Mouse (Mus musculus) neural tube, embryonic 13.5 days (tissue): ENCODE data around the gene Bax. TPM values are rescaled to one million over a fixed set of nuclear protein-coding genes. Genes with fewer than 3 reads are reported as not detected.

Source experiments
- ATAC-seq: fragments of 200-750 bp; cut with Nextera tagmentation; 2 replicates; pipeline ENCODE4 v1.8.0; 2017; ENCODE audit warnings: low read depth, mild to moderate bottlenecking, moderate TSS enrichment, moderate library complexity
- H3K27ac ChIP-seq: fragments of 300-500 bp; sonication (generic); replicated peaks from 2 replicates; pipeline ENCODE4 v1.5.1; 2015; ENCODE audit warnings: moderate library complexity, mild to moderate bottlenecking, inconsistent platforms
- H3K27me3 ChIP-seq: fragments of 300-500 bp; sonication (generic); 2 replicates; pipeline ENCODE4 v1.6.1; 2015; ENCODE audit warnings: mild to moderate bottlenecking, inconsistent platforms
- H3K36me3 ChIP-seq: fragments of 300-500 bp; sonication (generic); 2 replicates; pipeline ENCODE4 v1.6.1; 2015; ENCODE audit warnings: mild to moderate bottlenecking, inconsistent platforms
- H3K4me1 ChIP-seq: fragments of 300-500 bp; sonication (generic); replicated peaks from 2 replicates; pipeline ENCODE4 v1.6.1; 2015; ENCODE audit warnings: inconsistent platforms
- H3K4me2 ChIP-seq: fragments of 300-500 bp; sonication (generic); 2 replicates; pipeline ENCODE4 v1.6.1; 2015; ENCODE audit warnings: inconsistent platforms, mild to moderate bottlenecking, moderate library complexity
- H3K4me3 ChIP-seq: fragments of 300-500 bp; sonication (generic); 2 replicates; pipeline ENCODE4 v1.5.1; 2015; ENCODE audit warnings: mild to moderate bottlenecking, inconsistent platforms
- H3K9ac ChIP-seq: fragments of 300-500 bp; sonication (generic); 2 replicates; pipeline ENCODE4 v1.6.1; 2015; ENCODE audit warnings: moderate library complexity, mild to moderate bottlenecking, inconsistent platforms
- H3K9me3 ChIP-seq: fragments of 300-500 bp; sonication (generic); 2 replicates; pipeline ENCODE4 v1.6.1; 2016; ENCODE audit warnings: inconsistent platforms
- WGBS: fragments of 180-500 bp; shearing (Covaris S2); methylation state at CpG from one replicate; pipeline ENCODE4 v1.1.7; 2015; 5-methylcytosine and 5-hydroxymethylcytosine counted together
- polyA plus RNA-seq: library from polyadenylated mRNA; unstranded; fragments of >200 nt; fragmentation: Nextera tagmentation; extraction: Ambion mirVana; gene quantifications from 2 replicates; pipeline ENCODE4 v1.2.1, GENCODE M21; 2015

Bax gene
- polyA plus RNA-seq = 184 and 237 TPM in 2 replicates

- Histone ChIP-seq H3K36me3 (peaks cover 40% of the 10 kb centered on the region), H3K4me1 (peaks cover 38% of the 10 kb centered on the region), H3K4me3 (peak within 1 kb of the TSS; percentile 94), H3K27ac (peak within 1 kb of the TSS; percentile 82), H3K4me2 (peak within 1 kb of the TSS; percentile 87), H3K27me3 (no peaks in the 10 kb centered on the region), H3K9ac (peak within 1 kb of the TSS; percentile 93), H3K9me3 (no peaks in the 10 kb centered on the region)
- peak; percentile 75 for ATAC-seq
- WGBS = under 1% methylated on average over 55 of the region's 58 CpGs
Observed at GRCm38 (mm10) chr7:45466283-45467089, at the start of gene Bax. Gene Bax (minus strand): TSS chr7:45466898.

GRCm38 (mm10) chr7:45515436-45515835 is 48.7 kb upstream of the Bax start:
- H3K4me2 ChIP-seq = no peak overlapping the region
- H3K27ac ChIP-seq = no peak overlapping the region
- no peaks in the 10 kb centered on the region for H3K36me3 ChIP-seq

GRCm38 (mm10) chr7:45514411-45514810 is 47.7 kb upstream of the Bax start:
- H3K27me3 ChIP-seq = no peaks in the 10 kb centered on the region
- no peak overlapping the region for H3K27ac ChIP-seq
- no peak overlapping the region for H3K9ac ChIP-seq
- no peak for ATAC-seq
- no peaks in the 10 kb centered on the region for H3K9me3 ChIP-seq
- 84% methylated on average over 7 of the region's 7 CpGs for WGBS
- no peaks in the 10 kb centered on the region for H3K36me3 ChIP-seq
- H3K4me3 ChIP-seq = no peak overlapping the region
- no peak overlapping the region for H3K4me2 ChIP-seq
- peaks cover 4% of the 10 kb centered on the region for H3K4me1 ChIP-seq

More at GRCm38 (mm10) chr7:45515436-45515835, 48.7 kb upstream of the Bax start:
- WGBS = 32% methylated on average over 16 of the region's 16 CpGs
- Histone ChIP-seq H3K9ac (no peak overlapping the region), H3K9me3 (no peaks in the 10 kb centered on the region), H3K4me3 (no peak overlapping the region), H3K4me1 (no peaks in the 10 kb centered on the region), H3K27me3 (no peaks in the 10 kb centered on the region)
- ATAC-seq = no peak

- WGBS = under 1% methylated on average over 44 of the region's 44 CpGs
- peak; percentile 87 for ATAC-seq
- H3K4me1 ChIP-seq = peaks cover 19% of the 10 kb centered on the region
- no peaks in the 10 kb centered on the region for H3K9me3 ChIP-seq
- peak within 1 kb of the TSS; percentile 92 for H3K9ac ChIP-seq
- H3K27me3 ChIP-seq = no peaks in the 10 kb centered on the region
- peak within 1 kb of the TSS; percentile 93 for H3K4me2 ChIP-seq
- peak within 1 kb of the TSS; percentile 82 for H3K27ac ChIP-seq
- H3K4me3 ChIP-seq = peak within 1 kb of the TSS; percentile 78
- peaks cover 24% of the 10 kb centered on the region for H3K36me3 ChIP-seq
Observed at GRCm38 (mm10) chr7:45509912-45510787, 43.5 kb upstream of the Bax start, which contains the start of gene Nucb1. Gene Nucb1 (minus strand): TSS chr7:45510406.

- no peaks in the 10 kb centered on the region for H3K27me3 ChIP-seq
- peak overlapping the region; percentile 82; the same call in 1 of the 2 replicates for H3K27ac ChIP-seq
- H3K4me2 ChIP-seq = peak overlapping the region; percentile 93
- H3K9ac ChIP-seq = peak overlapping the region; percentile 92
- peaks cover 19% of the 10 kb centered on the region for H3K4me1 ChIP-seq
- peak overlapping the region; percentile 78 for H3K4me3 ChIP-seq
- WGBS = 34% methylated on average over 19 of the region's 19 CpGs
- H3K36me3 ChIP-seq = peaks cover 29% of the 10 kb centered on the region
- H3K9me3 ChIP-seq = no peaks in the 10 kb centered on the region
- peak; percentile 23; the same call in 1 of the 2 replicates for ATAC-seq
Observed at GRCm38 (mm10) chr7:45509181-45509882, 42.6 kb upstream of the Bax start.

GRCm38 (mm10) chr7:45508561-45508960 is 41.9 kb upstream of the Bax start:
- Histone ChIP-seq H3K4me2 (peak overlapping the region; percentile 93), H3K27me3 (no peaks in the 10 kb centered on the region), H3K9ac (peak overlapping the region; percentile 92; the same call in 1 of the 2 replicates), H3K4me1 (peaks cover 19% of the 10 kb centered on the region), H3K9me3 (no peaks in the 10 kb centered on the region), H3K4me3 (no peak overlapping the region), H3K27ac (no peak overlapping the region), H3K36me3 (peaks cover 29% of the 10 kb centered on the region)
- no peak for ATAC-seq
- 83% methylated on average over 6 of the region's 6 CpGs for WGBS

GRCm38 (mm10) chr7:45507583-45507982 is 40.9 kb upstream of the Bax start:
- Histone ChIP-seq H3K4me3 (no peak overlapping the region), H3K4me2 (no peak overlapping the region), H3K9ac (no peak overlapping the region), H3K36me3 (peaks cover 37% of the 10 kb centered on the region), H3K9me3 (no peaks in the 10 kb centered on the region), H3K4me1 (peaks cover 19% of the 10 kb centered on the region), H3K27ac (no peak overlapping the region), H3K27me3 (no peaks in the 10 kb centered on the region)
- ATAC-seq = no peak
- WGBS = 90% methylated on average over 6 of the region's 6 CpGs

GRCm38 (mm10) chr7:45498427-45498826 is 31.7 kb upstream of the Bax start:
- no peaks in the 10 kb centered on the region for H3K9me3 ChIP-seq
- no peak for ATAC-seq
- peaks cover 96% of the 10 kb centered on the region for H3K36me3 ChIP-seq
- 96% methylated on average over 6 of the region's 6 CpGs for WGBS
- no peak overlapping the region for H3K4me2 ChIP-seq
- H3K27ac ChIP-seq = no peak overlapping the region
- H3K27me3 ChIP-seq = no peaks in the 10 kb centered on the region
- H3K9ac ChIP-seq = no peak overlapping the region
- H3K4me3 ChIP-seq = no peak overlapping the region
- H3K4me1 ChIP-seq = no peaks in the 10 kb centered on the region

- peaks cover 16% of the 10 kb centered on the region for H3K4me1 ChIP-seq
- no peak overlapping the region for H3K27ac ChIP-seq
- WGBS = 86% methylated on average over 9 of the region's 9 CpGs
- no peak overlapping the region for H3K4me3 ChIP-seq
- H3K9ac ChIP-seq = 0 out of 2 replicates have a peak overlapping the region, but pooled peaks have one; percentile 12
- peaks cover 77% of the 10 kb centered on the region for H3K36me3 ChIP-seq
- H3K9me3 ChIP-seq = no peaks in the 10 kb centered on the region
- no peak for ATAC-seq
- H3K27me3 ChIP-seq = no peaks in the 10 kb centered on the region
- H3K4me2 ChIP-seq = no peak overlapping the region
Observed at GRCm38 (mm10) chr7:45494548-45494947, 27.9 kb upstream of the Bax start.

GRCm38 (mm10) chr7:45492951-45493350 is 26.3 kb upstream of the Bax start:
- Histone ChIP-seq H3K9ac (no peak overlapping the region), H3K4me2 (no peak overlapping the region), H3K4me3 (no peak overlapping the region), H3K36me3 (peaks cover 61% of the 10 kb centered on the region), H3K9me3 (no peaks in the 10 kb centered on the region), H3K27me3 (no peaks in the 10 kb centered on the region), H3K4me1 (peaks cover 25% of the 10 kb centered on the region), H3K27ac (no peak overlapping the region)
- 95% methylated on average over 5 of the region's 5 CpGs for WGBS
- no peak for ATAC-seq

GRCm38 (mm10) chr7:45492225-45492844 is 25.6 kb upstream of the Bax start:
- peaks cover 55% of the 10 kb centered on the region for H3K36me3 ChIP-seq

More at GRCm38 (mm10) chr7:45492225-45492844, 25.6 kb upstream of the Bax start:
- Histone ChIP-seq H3K27ac (no peak overlapping the region), H3K4me1 (peaks cover 25% of the 10 kb centered on the region), H3K27me3 (no peaks in the 10 kb centered on the region), H3K4me2 (no peak overlapping the region), H3K9ac (no peak overlapping the region), H3K4me3 (no peak overlapping the region), H3K9me3 (no peaks in the 10 kb centered on the region)
- WGBS = 97% methylated on average over 8 of the region's 8 CpGs
- no peak for ATAC-seq
